Mouse (Mus musculus) cerebellum, adult 18-20 months (tissue): ENCODE data around the gene Ankrd11.
A peak's percentile ranks its signal among the peaks of the same experiment; 100 is the strongest.
"Not testable (repeated sequence)": the region's sequence is repeated elsewhere in the genome, so short reads cannot be mapped to it uniquely, and the experiment has no call there.

ENCODE experiments used
- DNase-seq, 2 experiments: peaks; one replicate each; pipeline ENCODE4 v3.0.0; 2021

Ankrd11 gene

DNA sequence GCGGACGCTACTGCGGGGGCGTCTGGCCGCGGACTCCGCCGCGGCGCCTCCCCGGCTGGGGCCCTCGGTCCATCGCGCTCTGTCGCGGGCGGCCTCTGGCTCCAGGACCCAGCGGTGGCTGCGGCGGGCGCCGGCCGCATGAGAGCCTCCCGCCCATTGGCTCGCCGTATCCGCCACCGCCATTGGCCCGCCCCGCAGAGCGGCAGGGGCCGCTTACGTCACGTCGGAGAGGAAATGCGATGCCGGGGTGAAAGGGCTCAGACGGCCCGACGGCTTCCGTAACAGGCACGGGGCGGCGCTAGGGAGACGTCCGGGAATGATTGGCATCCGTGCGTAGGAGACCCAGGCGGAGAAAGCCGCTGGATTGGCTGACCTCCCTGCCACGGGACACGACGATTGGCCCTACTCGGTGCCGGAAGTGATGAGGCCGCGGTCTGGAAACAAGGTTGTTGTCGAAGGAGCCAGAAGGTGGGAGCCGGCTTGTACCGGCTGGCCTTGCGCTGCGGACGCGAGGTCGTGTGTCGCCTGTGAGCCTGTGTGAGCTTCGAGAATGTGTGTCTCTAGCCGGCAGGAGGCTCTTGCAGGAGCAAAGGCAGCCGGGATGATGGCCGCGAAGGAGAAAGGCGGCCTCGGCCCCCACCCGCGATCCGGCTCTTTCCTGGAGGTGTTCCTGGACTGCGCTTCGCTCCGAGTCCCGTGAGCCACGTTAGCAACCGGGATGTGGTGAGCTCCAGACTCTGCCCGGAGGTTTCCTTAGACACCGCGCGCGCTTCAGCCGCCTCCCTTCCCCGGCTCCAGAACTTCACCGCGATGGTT, at the start of gene Ankrd11:
Ankrd11 (minus strand) TSS at position 120 of the 816 bp plus-strand sequence.
- DNase-seq = peak; percentile 100

DNA sequence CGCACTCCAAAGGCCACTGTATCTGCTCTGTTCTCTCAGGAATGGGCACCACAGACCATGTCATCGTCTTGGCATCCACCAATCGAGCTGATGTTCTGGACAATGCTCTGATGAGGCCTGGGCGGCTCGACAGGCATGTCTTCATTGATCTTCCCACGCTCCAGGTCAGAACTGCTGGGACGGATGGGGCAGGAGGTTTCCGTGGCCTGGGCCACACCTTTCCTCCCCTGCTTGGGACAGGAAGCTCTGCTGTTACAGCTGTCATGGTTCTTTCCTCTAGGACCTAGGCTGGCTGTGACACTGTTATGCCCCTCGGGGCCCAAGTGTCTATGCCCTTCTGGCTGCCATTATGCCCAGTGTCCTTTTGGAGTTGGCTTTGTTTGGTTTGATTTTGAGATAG, 45.2 kb upstream of the Ankrd11 start:
- no peak for DNase-seq

- no peak for DNase-seq
Measured at GRCm38 (mm10) chr8:123083610-123084009, 41.5 kb upstream of the Ankrd11 start.

DNA sequence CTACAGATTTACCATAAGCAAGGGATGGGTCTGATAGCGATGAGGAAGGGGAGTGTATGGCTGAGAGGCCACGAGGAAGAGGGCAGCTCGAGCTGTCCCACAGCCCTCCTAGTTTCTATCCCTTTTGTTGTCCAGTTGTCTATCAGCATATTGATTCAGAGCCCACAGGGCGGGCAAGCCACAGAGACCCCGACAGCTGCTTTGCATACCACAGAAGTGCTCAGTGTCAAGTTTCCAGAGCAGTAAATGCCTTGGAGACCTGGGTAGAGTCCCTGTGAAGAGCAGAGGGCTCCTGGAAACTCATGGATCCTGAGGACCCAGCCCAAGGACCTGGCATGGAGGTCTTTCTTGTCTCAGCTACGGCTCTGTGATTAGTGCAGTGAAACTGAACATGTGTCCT, 40.9 kb upstream of the Ankrd11 start:
- no peak for DNase-seq

GRCm38 (mm10) chr8:123077213-123077612, 35.1 kb upstream of the Ankrd11 start:
- no peak for DNase-seq

DNA sequence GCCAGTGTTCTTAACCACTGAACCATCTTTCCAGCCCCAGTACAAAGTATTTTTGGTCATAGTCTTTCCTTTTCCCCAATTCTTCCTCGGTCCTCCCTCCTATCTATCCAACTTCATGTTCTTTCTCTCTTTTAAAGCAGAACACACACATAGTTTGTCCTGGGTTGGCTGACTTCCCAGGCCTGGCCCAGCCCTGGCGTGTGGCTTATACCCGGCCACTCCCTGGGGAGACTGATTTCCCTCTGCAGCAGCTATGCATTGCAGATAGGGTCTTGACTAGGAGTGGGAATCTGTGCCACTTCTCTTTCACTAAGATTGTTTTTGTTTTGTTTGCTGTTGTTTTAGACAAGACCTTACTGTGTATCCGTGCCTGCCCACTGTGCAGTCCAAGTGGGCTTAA, 29.1 kb upstream of the Ankrd11 start:
- DNase-seq = no peak

GRCm38 (mm10) chr8:123066101-123066683, 24.1 kb upstream of the Ankrd11 start:
- peak in 1 of 2 experiments; percentile 11 for DNase-seq

DNA sequence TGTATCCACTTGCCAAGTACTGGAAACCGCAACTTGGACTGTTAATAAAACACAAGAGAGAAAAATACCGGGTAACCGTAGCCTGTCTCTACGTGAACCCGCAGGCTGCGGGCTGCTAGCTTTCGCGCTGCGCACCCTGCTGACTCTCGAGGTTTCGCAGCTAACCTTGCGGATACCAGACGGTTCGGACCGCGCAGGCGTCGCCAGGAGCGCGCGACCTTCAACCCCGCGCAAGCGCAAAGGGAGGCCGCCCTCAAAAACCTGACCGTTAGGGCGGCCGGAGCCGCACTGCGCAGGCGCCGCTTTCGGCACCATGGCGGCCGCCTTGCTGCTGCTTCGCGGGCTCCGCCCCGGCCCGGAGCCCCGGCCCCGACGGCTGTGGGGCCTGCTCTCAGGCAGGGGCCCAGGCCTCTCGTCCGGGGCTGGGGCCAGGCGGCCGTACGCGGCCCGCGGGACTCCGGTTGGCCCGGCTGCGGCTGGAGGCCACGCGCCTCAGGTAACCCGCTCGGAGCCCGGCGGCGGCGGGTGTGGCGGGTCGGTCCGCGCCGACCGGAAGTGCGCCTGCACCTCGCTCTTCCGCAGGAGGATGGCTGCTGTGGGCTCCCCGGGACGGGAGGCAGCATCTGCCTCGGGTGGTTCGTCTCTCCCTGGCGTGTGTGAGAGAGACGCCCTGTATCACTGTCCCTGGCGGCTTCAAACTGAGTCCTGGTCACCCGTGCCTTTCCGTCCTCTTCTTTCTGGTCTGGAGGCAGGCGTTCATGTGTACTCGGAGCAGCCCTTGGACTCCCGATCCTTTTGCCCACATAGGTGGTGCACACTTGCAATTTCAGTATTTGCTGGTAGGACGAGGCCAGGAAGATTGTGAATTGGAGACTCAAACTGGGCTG, 23.4 kb upstream of the Ankrd11 start:
- peak; percentile 95 to 98 for DNase-seq

GRCm38 (mm10) chr8:123064809-123065213, 22.7 kb upstream of the Ankrd11 start:
- peak in 1 of 2 experiments; percentile 11 for DNase-seq

- DNase-seq = peak in 1 of 2 experiments; percentile 13
Measured at GRCm38 (mm10) chr8:123064072-123064471, 22.0 kb upstream of the Ankrd11 start.

DNA sequence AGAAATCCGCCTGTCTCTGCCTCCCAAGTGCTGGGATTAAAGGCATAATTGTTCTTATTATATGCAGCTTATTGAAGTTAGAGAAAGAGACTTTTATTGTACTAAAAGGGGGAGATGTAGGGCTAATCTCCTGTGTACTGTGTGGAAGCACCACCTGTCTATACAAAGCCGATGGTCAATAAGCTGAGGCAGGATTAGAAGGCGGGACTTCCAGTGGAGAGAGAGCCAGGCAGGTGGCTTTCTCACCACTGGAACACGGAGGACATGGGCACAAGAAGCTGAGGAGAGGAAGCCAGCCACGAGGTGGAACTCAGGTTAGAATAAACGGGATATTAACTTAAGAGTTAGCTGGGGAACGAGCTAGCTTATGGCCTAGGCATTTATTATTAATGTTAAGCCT, 20.6 kb upstream of the Ankrd11 start, which contains the start of gene Spg7:
Spg7 (plus strand) TSS at position 222 of the 400 bp plus-strand sequence.
- no peak for DNase-seq

DNA sequence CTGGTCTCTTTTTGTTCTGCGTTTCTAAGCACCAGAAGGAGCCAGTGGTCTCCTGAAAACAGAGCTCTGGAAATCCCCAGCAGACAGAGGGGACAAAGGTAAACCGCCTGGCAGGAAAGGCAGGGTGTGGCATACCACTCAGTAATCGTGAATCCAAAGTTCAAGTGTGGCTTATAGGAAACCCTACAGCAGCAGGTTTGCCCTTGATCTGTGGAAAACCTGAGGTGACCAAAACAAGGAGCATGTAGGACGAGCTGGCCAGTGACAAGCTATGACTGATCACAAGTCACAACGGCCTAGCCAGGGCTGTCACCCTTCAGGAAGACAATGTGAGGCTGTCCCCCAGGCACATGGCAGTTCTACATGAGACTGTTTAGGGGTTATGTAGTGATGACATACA, 9.4 kb upstream of the Ankrd11 start:
- no peak for DNase-seq

DNA sequence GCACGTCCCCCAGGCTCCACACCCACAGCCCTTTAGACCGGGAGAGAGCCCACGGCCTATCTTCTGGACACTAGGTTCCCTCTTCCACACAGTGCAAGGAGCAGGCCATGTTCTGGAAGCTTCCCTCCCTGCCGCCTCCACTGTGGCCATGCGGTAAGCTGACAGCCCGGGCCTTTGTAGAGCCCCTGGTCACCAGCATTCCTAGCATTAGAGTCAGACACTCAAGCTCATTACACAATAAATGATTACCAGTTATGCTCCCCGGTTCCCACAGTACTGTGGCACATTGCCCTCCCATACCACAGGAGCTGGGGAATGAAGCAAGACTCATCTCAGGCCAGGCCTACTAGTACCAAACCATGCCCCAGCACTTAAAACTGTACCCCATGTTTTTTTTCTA, 6.3 kb upstream of the Ankrd11 start:
- no peak for DNase-seq

- DNase-seq = no peak
Measured at GRCm38 (mm10) chr8:123047827-123048226, 5.8 kb upstream of the Ankrd11 start.

- DNase-seq = no peak
Measured at GRCm38 (mm10) chr8:123046706-123047105, 4.6 kb upstream of the Ankrd11 start.

DNA sequence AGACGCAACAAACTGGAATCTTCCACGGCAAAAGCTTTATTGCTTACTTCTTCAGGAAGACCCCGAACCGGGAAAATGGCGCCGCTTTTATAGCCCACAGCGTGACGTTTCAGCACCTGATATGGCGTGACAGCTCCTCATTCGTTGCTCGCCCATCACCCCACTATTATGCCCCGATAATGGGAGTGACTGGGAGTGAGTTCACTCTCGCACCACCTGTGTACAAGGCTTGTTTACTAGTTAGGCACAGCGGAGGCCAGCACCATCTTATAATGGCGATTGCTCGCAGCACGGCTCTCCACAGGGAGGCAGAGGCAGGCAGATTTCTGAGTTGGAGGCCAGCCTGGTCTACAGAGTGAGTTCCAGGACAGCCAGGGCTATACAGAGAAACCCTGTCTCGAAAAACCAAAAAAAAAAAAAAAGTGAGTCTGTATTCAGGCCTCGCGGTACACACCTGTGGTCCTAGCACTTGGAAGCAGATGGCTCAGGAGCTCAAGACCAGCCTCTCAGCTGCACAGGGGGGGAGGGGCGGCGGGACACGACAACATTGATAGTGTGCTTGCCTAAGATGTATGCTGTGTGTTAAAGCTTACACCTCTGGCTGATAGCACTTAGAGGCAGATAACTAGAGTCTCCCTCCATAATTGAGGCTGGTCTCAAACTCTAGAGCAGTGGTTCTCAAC, 2.8 kb upstream of the Ankrd11 start:
- DNase-seq = not testable (repeated sequence)

GRCm38 (mm10) chr8:123043941-123044340, 1.9 kb upstream of the Ankrd11 start:
- DNase-seq = no peak

DNA sequence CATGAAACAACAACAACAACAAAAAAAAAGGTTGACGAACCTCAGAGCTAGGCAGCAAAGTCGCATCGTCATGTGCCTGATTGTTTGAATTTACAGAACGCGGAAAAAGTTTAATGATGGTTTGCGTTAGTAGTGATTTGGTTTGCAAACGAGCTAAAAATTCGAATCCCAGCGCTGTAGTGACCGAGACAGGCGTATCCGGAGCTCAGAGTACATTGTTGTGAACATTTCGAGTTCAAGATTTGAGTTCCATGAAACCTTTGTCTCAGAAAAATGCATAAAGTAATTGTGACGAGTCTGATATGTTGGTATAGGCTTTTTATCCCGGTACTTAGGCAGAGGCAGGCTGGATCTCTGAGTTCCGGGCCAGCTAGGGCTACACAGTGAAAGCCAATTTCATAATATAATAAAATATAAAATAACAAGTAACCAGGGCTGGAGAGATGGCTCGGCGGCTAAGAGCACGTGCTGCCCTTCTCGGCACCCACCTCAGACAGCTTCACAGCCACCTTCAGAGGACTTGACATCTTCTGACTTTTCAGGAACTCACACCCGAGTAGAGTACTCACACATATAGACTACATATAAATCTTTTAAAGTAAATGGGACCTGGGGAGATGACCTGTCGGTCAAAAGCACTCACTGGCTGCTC, 1.0 kb upstream of the Ankrd11 start:
- no peak for DNase-seq

- no peak for DNase-seq
Measured at GRCm38 (mm10) chr8:123041774-123042105, 337 bp downstream of the Ankrd11 start.

DNA sequence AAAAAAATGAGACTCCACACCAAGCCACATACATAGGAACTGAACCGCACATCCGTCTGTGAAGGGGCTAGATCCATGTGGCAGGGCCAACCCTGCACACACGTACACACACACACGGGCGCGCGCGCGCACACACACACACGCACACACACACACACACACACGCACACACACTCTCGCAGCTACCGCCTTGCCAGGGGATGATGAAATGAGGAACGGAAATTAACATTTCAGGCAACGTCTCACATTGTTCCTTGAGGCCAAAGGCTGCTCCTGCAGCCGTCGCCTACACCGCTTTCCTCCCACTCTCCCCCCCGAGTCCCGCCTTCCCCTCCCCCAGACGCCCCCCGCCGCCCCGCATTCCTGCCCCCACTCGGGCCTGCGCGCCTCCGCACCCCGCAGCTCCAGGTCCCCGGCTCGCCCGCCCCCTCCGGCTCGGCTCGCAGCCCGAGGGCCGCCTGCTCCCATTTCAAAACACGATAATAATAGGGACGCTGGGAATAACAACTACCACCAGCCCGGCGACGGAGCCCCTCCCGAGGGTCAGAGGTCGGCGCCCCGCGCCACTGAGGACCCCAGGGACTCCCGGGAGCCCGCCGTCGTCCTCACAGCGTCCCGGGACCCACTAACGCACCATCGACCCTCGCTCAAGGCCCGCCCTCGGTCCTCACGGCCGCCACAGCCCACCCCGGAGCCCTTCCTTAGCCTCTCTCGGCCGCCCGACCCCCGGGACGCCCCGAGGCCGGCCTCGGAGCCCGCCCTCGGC, 886 bp downstream of the Ankrd11 start:
- DNase-seq = peak; percentile 35 to 57

DNA sequence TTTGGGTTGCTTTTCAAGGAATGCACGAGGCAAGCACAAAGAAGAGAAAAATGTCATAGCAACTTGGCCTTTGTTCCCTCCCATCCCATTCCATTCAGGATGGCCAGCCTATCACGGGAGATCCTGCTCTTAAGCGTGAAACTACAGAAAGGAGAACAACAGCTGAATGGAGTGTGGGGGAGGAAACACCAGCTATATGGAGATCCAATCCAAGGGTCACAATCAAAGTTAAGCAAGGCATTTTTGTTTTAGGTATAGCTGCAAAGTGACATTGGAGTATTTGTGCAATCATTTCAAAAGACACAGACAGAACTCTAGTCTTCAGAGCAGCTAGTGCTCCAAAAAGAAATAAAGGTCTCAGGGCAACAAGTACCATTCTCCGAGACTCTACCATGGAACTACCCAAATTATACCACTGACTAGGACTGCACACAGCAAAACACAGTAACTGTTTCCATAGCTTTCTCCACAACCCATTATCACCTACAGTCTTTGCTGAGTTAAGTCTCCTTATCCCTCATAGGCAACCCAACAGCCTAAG, 1.9 kb downstream of the Ankrd11 start:
- no peak for DNase-seq
